Mouse (Mus musculus): ENCODE data around the gene Ticam1.

GRCm38 (mm10) chr17:56241541-56242401 is 34.8 kb downstream of the Ticam1 start:
- TF ChIP-seq CTCF (IDR thresholded peaks at IDR 0.05; ENCODE audit: low read depth) (0 out of 2 replicates have a peak, but pooled peaks have one; percentile 14), EP300 (IDR thresholded peaks at IDR 0.05; ENCODE audit: low read depth) (no peak)
